Mouse (Mus musculus) embryonic fibroblast, embryonic 13.5 days (primary cell): ENCODE measurements around the gene Riox2.

Experiments used
- CTCF ChIP-seq: IDR thresholded peaks from 2 replicates; pipeline ENCODE4 v1.5.1; 2011; ENCODE audit warnings: mild to moderate bottlenecking, control low read depth, low read length, moderate library complexity, borderline replicate concordance; ENCODE audit not compliant: insufficient read depth
- POLR2A ChIP-seq: IDR thresholded peaks from 2 replicates; pipeline ENCODE4 v1.6.1; 2011; ENCODE audit warnings: low read depth, mild to moderate bottlenecking, control low read depth, low read length, moderate library complexity

- no peak for TF ChIP-seq CTCF
- TF ChIP-seq POLR2A: no peak
Measured at GRCm38 (mm10) chr16:59444880-59445559, 26.6 kb upstream of the Riox2 start.
